1 mouse cellular context compared by ENCODE assay signal in the genomic region with DNA sequence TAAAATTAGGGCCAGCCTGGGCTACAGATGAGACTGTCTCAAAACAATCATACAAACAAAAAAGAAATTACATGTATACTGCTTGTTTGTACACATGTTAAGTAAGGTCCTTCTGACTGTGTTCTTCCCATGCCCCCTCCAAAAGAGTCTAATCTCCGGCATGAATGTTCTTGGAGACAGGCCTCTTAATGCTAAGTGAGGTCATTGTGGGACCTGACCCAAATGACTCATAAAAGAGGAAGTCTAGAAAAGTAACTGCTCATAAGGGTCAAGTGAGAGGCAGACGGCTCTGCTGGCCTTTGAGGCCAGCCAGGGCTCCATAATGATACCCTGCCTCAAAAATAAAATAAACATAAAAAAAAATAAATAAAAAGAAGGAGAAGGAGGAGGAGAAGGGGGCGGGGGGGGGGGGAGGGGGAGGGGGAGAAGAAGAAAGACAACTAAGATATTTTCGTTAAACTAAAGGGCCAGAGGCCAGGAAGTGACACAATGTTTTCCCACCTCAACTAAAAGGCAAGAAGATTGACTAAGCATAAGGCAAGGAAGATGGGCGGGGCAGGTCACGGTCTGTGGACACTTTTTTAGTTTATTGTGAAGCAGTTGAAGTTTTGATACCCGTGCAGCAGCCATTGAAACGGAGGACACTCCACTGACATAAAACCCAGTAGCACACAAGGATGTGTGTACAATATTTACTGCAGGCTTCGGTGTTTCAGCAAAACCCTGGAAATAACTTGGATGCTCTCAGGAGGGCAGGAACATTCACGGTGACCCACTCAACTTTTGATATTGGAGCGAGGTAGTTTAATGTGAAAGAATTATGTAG.
TF ChIP-seq lines count a peak whose summit lies in the region.

No protein-coding gene starts in this region.

TF ChIP-seq in MEL, 35 proteins besides CTCF, POLR2A, EP300 and RAD21:
- TF ChIP-seq ZNF384 (IDR thresholded peaks at IDR 0.05; ENCODE audit: low read depth, low read length) (no peak), RCOR1 (IDR thresholded peaks at IDR 0.05; ENCODE audit: low read depth, low read length) (no peak), SIN3A (IDR thresholded peaks at IDR 0.05; ENCODE audit: low read length) (0 out of 2 replicates have a peak, but pooled peaks have one; percentile 42), CHD1 (IDR thresholded peaks at IDR 0.05; ENCODE audit: low read depth, low read length) (no peak), ELF1 (IDR thresholded peaks at IDR 0.05; ENCODE audit: low read depth, low read length) (no peak), GABPA (IDR thresholded peaks at IDR 0.05; ENCODE audit: low read depth, low read length) (no peak), ETS1 (IDR thresholded peaks at IDR 0.05; ENCODE audit: low read depth, low read length) (peak; percentile 53), MXI1 (IDR thresholded peaks at IDR 0.05; ENCODE audit: low read depth, low read length) (peak; percentile 45; the same call in 1 of the 2 replicates), JUND (IDR thresholded peaks at IDR 0.05; ENCODE audit: low read depth, low read length) (peak; percentile 39; the same call in 1 of the 2 replicates), KAT2A (conservative IDR thresholded peaks at IDR 0.05; ENCODE audit: low read depth, low read length) (no peak)
